Mouse (Mus musculus) layer of hippocampus, postnatal 25 days (tissue): ENCODE measurements around the gene Pla2g3. TPM values are rescaled to one million over a fixed set of nuclear protein-coding genes. Genes with fewer than 3 reads are reported as not detected.

ENCODE experiments used
- DNase-seq, 2 experiments: peaks; one replicate each; pipeline ENCODE4 v3.0.0; 2022; ENCODE audit warnings: mixed read lengths in 2 of 2, low spot score in 1 of 2; ENCODE audit errors: extremely low spot score in 1 of 2
- total RNA-seq, 2 experiments: library from RNA; stranded (reverse); gene quantifications; 2 replicates each; pipeline ENCODE4 v1.2.3; 2021

The Pla2g3 gene
- total RNA-seq, 2 experiments from 2014 or later = 1.9 to 2.1 TPM

DNA sequence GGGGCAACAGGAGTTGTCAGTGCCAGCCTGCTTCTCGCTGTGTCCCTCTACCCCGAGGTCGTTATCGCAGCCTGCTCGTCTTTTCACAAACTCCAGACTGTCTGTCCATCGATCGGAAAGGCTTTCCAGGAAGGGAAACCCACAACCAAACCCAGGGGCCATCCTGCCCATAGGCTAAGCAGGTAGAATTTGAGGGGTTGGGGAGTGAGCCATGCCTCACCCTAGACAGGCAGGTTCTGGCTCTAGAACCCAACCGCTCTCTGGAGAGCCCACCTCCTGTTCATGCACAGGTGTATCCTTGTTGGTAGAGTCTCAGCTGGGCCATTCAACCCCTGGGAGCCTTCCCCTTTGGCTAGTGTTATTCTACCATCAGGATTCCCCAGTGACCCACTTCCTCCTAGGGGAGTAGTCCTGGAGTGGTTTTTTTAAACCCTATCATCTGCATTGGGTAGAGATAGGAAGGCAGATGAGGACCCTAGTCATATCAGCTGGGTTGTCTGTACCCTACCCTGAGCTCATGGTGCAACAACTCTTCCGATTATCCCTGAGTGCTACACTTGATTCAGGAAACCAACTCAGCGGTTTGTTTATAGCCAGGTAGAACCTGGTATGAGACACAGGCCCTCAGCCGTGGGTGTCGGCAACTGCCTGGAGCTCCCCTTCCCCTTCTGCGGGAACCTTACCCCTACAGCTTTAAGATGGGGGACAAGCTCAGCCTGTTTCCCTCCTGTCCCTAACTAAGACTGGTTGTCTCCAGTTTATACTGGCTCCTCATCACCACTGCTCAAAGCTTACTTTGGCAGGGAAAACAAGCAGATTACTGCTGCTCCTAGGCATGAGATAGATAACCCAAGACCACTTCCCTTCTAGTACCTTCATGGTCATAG, 30.0 kb downstream of the Pla2g3 start:
- no peak for DNase-seq

DNA sequence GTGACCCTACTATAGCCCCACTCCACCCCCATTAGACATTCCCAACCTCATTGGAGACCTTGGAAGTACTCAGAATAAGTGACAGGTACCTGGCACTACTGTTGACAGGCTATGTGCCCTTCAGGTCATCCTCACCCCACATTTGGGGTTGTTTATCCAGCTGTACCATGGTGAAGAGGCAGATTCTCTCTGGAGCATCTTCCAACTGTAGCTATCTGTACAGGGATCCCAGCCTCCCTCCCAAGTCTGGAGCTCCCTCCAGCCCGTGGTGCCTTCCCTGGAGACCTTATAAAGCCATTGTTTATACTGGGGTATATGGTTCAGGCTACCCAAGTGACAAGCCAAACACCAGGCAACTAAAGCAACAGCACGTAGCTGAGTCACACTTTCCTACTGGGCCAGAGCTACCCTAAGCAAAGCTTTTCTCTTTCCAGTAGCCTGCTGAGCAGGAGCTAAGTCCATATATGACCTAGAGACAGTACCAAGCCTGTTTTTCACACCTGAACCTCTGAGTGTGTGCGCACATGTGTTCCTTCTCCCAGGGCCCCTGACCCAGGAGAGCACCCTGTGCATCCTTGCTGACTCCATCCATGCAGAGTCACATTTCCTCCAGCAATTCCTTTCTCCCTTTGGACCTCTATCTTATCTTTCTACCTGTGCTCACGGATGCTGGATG, 31.1 kb downstream of the Pla2g3 start:
- DNase-seq = no peak

DNA sequence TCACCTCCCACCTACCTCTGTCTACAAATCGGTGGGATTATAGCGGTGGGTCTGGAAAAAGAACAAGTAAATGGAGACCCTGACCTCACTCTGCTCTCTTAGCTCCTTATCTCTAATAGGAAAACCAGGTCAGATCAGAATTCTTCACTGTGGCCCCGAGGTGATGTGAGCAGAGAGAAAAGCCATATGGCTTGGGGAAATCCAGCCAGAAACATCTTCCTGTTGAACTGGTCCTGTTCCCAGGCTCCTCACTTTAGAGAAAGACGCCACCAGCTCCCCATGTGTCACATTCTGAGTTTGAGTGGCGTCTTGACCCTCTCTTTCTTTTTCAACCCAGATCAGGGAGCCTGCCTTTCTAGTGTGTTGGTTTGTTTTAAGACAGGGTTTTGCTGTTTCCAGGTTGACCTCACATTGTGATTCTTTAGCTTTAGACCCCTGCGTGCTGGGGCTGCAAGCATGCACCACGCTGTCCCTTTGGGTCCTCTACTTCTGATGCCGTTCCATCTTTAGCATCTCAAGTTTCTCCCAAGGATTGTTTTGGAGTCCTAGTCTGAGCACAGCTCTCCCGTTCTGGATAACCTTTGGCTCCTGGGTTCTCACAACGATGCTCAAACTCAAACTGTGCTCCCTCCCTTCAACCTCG, 31.8 kb downstream of the Pla2g3 start:
- no peak for DNase-seq

DNA sequence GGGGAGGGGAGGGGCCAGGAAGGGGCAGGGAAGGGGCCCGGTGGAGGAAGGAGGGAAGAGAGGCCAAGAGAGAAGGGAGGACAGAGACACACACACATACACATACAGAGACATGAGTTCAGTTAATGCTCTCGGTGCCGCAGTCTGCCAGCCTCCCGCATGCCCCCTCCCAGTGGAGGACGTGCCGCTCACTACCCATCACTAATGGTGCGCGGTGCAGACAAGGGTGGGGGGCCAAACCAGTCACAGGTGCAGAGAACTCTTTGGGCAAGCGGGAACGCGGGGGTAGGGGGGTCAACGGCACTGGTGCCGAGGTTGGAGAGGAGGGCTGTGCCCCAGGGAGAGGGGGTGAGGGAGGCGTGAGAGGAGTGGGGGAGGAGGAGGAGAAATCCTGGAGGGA, 32.8 kb downstream of the Pla2g3 start:
- DNase-seq = no peak

DNA sequence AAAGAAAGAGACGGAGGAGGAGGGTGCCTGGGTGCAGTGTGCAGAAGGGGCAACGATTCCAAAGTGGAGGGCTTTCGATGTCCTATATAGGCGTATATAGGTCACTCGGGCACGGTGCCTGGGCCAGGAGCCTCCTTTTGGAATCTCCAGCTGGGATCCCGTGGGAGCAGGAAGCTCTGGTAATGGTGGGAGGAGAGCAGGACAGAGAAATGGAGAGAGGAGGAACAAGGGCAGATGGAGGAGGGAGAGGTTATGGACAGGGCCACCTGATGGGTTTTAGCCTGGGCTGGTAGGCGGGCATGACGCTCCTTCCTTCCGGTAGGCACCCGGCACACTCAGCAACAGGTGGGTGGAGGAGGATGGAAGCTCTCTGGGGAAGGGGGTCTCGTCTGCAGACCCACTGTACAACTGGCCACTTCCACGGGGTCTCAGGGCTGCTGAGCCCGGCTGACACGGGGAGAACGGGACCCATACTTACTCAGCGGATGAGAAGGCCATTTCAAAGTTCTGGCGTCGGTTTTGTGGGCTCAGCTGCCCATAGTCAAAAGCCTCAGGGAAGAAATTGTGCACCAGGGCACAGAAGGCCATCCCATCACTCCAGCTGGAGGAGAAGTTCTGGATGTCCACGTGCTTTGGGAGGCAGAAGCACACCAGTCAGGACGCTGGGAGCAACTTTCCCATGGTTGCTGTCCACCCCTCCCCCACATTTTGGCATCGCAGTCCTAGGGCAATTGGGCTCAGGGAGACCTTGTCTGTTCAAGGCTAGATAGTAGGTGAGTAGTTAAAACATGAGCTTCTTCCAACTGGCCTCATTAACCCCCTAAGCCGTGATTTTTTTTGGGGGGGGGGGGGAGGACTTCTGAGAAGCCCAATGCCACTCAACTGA, 33.5 kb downstream of the Pla2g3 start:
- DNase-seq = no peak

DNA sequence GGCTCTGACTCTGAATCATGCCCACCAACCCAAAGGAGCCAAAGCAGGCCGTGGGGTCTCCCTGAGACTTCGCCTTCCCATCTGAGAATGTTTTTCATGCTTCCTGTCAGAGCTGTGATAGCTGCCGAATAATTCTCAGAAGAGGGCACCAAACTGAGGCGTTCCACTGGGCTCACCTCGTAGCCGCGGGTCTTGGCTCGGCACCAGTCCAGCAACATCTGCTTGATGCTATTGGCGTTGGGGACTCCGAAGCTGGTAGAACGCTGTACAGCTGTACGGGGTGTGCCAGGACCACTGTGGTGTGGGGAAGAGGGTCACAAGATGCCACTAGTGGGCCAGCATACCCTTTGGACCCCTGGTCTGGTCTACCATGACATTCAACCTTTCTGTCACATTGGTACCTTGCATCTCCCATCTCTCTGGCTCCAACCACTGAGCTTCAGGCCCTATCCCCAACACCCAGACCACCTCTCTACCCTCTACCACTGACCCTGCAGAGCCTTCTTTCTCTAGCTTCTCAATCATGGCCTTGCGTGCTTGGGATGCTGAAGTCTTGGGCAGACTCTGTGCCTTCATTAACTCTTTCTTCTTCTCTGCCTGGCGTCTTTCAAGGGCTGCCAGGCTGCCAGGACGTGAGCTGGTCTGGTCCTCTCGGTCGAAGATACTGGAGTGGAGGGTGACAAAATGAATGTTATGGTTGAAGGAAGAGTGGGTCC, 34.4 kb downstream of the Pla2g3 start:
- DNase-seq = no peak

DNA sequence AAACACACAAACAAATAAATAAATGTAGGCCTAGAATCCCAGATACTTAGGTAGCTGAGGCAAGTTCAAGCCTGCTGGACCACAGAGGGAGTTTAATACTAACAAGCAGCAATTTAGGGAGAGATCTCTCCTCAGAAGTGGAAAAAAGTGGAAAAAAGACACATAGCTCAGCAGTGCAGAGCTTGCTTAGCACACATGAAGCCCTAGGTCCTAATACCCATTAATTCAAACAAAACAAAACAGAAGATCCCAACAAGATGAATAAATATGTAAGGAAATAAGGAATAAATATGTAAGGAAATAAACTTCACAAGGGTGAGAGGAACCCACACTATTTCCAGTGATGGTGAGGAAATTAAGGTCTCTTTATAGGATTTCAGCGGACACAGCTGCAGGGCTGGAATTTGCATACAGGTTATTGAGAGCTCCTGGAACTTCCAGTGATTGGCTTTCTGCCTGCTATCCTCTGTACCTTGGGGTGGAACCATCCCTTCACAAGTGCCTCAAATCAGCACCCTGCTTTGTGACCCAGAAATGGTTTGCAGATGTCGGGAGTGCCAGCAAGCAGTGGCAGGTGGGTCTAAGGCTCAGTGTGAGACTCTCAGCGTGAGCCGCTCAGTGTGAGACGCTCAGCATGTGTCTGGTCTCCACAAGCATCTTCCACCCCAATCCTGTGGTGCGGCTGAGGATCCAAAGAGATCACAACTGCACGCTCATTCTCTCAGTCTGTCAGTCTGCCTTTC, 35.9 kb downstream of the Pla2g3 start:
- DNase-seq = no peak

DNA sequence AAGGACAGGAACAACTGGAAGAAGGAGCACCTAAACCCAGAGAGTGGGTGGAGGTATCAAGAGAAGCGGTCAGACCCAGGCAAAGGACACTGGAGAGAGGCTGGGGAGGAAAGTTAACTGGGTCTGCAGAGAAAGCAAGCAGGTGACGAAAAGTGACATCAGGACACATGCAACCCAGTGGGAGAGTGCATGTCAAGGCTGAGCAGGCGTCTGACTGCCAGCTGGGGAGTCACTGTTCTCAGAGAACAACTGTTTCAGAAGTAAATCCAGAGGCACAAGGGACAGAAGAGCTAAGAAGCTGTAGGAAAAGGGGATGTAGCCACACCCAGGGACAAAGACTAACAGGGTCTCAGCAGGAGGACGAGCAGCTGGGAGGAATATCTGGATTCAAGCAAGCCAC, 37.5 kb downstream of the Pla2g3 start:
- no peak for DNase-seq

DNA sequence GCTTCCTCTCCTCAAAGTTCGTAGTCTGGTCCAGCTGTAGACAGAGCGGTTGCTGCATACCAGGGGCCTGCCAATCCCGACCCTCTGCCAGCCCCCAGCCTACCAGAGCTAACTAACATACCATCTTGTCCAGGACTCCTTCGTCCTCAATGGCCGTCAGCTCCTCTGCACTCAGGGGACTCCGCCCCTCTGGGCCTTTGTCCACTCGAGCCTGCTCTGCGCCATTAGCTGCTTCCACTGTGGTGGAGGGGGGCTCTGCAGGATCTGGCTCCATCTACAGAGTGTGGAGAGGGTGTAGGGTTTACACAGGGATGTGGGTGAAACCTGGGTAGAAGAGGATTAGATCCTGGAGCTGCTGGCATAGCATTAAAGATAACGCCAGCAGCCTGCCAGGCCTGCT, 38.1 kb downstream of the Pla2g3 start:
- DNase-seq = no peak

DNA sequence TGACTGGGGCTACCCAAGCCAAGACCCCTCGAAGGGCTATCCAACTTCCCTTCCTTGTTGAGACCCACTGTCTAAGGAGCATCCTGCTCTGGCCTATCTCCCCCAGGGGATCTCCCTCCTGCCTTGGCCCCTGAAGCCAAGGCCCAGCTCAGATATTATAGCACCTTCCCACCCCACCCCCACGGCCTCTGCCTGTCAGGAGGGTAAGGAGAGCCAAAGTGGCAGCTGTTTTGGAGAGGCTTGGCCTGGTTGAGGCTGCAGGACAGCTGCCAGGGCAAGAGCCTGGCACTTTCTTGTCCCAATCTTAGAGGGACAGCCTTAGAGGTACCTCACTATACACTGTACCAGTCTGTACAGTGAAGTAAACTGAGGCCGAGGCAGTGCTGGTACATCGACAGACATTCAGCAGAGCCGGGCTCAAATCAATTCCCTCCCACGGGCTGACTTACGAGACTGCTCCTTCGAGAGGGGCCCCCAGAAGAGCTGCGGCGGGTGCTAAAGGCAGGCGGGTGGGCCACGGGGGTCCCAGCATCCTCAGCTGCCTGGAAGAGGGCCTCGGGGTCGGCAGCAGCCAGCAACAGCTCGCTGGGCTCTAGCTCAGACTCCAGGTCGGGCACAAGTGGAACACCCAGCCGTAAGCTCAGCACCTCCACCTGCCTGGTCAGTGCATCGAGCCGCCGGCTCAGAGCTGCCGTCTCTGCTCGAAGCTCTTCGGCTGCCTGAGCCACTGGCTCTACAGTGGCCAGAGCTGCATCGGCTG, 39.1 kb downstream of the Pla2g3 start:
- DNase-seq = no peak

DNA sequence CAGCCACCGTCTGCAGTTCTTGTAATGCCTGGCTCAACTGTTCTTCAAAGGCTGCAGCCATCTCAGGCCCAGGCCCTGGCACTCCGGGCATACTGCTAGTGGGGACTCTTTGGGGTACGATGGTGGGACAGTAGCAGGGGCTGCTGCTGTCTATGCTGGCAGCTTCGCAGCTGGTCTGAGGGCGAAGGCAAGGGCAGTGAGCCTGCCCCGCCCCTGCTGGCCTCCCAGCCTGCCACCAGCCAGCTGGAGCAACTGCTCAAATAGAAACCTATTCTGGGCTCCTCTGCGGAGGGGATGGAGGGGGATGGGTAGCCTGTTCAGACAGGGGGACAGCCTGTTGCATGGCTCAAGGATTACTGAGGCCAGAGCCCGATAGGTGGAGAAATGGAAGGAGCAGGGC, 39.7 kb downstream of the Pla2g3 start:
- no peak for DNase-seq

DNA sequence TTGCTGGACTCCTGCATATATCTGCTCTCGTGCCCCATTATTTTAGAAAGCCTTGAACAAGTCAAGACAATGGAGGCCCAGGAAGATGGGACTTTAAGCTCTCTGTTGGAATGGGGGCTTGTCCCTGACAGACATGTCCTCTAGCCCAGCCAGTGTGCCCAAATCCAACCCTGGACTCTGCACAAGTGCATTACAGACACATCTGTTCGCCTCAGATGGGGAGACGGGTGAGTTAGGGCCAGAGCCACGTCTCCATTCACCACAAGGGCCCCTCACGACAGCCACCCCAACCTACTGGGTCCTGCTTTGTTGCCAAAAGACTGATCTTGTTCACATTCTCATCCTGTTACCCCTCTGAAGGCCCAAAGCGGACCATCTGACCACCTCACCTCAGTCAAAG, 40.1 kb downstream of the Pla2g3 start:
- DNase-seq = no peak

DNA sequence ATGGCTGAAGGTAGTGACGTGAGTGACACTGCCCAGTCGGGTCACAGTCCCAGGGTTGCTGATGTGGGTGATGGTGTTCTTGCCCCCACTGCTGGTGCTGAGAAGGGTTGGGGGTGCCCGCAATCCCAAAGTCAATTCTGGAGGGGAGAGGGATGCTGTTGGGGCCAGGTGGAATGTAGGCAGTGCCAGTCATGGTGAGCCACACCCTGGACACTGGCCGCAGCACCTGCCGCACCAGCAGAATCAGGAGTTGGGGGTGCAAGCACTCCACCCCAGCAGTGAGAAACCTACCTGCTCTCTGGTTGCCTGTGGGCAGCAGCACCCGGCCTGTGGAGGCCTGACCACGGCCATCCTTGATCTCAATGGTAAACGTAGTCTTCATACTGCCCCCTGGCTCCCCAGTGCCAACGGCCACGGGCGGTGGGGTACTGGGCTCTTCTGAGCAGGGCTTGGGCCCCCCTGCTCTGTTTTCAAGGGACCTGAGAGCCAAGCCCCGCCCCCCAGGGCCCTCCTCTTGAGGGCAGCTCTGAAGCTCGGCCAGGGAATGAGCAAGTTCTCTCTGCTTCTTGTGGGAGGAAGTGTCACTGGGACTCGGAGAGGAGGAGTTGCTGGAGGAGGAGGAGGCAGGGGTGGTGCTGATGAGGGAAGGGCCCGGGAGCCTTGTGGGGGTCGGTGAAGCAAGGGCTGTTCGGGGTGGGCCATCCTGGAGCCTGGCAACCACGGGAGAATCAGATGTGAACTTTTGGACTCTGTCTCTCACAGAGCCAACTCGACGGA, 41.6 kb downstream of the Pla2g3 start:
- DNase-seq = no peak

DNA sequence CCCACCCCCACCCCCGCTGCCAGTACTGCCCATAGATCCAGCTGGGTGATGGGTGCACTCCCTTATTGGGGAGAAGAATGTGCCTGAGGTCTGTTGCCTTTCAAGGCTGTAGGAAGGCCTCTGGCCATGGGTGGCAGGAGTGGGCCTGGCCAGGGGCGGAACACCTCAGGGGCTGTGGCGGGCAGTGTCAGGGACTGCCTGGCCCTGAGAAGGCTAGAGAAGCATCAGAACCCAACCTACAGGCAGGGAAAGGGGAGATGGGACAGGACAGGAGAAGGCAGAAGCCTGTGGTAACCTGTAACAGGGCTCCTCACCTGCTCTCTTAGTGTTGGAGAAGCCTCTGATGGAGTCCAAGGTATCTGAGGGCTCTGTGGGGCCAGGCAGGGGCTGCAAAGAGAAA, 42.6 kb downstream of the Pla2g3 start:
- peak in 1 of 2 experiments; percentile 4 for DNase-seq

DNA sequence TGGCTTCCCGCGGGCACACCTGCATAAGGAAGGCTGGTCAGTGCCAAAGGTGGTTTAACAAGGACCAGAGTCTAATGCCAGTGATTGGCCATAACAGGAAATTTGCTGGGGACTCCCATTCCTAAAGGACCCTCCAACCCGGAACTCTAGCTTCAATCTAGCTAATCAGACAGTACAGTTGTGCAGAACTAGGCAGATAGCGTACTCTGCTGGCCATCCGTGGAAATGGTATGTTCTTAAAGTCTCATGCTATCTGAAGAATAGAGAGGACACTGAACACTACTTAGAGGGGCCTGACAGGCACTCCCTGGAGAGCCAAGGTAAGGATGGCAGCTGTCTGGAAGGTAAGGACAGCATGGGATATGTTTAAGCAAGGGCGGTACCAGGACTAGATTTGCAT, 43.5 kb downstream of the Pla2g3 start:
- DNase-seq = peak; percentile 9 to 54

DNA sequence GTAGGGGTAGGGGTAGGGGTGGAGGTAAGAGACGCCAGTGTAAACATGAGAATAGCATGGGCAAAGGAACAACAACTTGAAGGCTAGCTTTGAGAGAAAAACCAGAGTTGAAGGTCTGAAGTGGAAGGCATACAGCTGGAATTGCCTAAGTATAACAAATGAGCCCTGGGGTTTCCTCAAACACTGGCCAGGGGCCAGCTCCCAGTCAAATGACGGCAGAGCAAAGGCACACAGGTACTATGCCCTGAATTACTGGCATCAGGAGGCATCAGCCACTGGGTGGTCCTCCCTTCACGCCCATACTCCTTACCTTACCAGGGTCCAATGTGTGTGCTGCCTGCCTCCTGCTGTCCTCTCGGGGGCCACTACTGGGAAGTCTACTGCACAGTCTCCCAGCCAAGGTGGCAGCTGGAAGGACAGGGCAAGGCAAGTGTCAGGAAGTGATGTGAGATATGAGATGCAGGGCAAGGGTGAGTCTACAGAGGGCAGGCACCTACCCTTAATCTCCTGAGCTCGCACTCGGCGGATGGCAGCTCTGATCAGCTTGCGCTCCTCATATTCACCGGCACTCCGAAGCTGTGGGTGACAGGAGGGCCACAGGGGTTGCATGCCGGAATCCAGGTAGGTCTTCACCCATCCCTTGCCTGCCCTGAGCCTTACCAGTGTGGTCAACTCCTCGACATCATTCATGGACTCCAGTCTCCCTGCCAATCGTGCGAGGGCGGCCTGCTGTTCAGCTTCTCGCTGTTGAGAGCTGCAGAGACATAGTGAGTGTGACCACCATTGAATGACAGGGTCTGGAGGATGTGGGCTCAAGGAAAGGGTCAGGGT, 44.2 kb downstream of the Pla2g3 start:
- no peak for DNase-seq
